Mouse (Mus musculus) intestine, embryonic 15.5 days (tissue): Measurements from ENCODE around the gene Mum1. TPM values are rescaled to one million over a fixed set of nuclear protein-coding genes. Genes with fewer than 3 reads are reported as not detected.
"Not testable (repeated sequence)": the region's sequence is repeated elsewhere in the genome, so short reads cannot be mapped to it uniquely, and the experiment has no call there.

Experiments used
- ATAC-seq: fragments of 200-750 bp; cut with Nextera tagmentation; 2 replicates; pipeline ENCODE4 v1.8.0; 2017; ENCODE audit warnings: moderate TSS enrichment, moderate library complexity
- H3K27ac ChIP-seq: fragments of 300-500 bp; sonication (generic); 2 replicates; pipeline ENCODE4 v1.5.1; 2015; ENCODE audit warnings: mild to moderate bottlenecking, inconsistent platforms
- H3K27me3 ChIP-seq: fragments of 300-500 bp; sonication (generic); replicated peaks from 2 replicates; pipeline ENCODE4 v1.6.1; 2015; ENCODE audit warnings: inconsistent platforms
- H3K36me3 ChIP-seq: fragments of 300-500 bp; sonication (generic); 2 replicates; pipeline ENCODE4 v1.6.1; 2015; ENCODE audit warnings: inconsistent platforms
- H3K4me1 ChIP-seq: fragments of 300-500 bp; sonication (generic); replicated peaks from 2 replicates; pipeline ENCODE4 v1.6.1; 2015; ENCODE audit warnings: inconsistent platforms
- H3K4me2 ChIP-seq: fragments of 300-500 bp; sonication (generic); replicated peaks from 2 replicates; pipeline ENCODE4 v1.6.1; 2015; ENCODE audit warnings: mild to moderate bottlenecking, inconsistent platforms
- H3K4me3 ChIP-seq: fragments of 300-500 bp; sonication (generic); replicated peaks from 2 replicates; pipeline ENCODE4 v1.5.1; 2015; ENCODE audit warnings: inconsistent platforms
- H3K9ac ChIP-seq: fragments of 300-500 bp; sonication (generic); 2 replicates; pipeline ENCODE4 v1.6.1; 2015; ENCODE audit warnings: inconsistent platforms
- H3K9me3 ChIP-seq: fragments of 300-500 bp; sonication (generic); 2 replicates; pipeline ENCODE4 v1.6.1; 2016; ENCODE audit warnings: inconsistent platforms
- WGBS: fragments of 180-500 bp; shearing (Covaris S2); methylation state at CpG from one replicate; pipeline ENCODE4 v1.1.7; 2015; 5-methylcytosine and 5-hydroxymethylcytosine counted together
- polyA plus RNA-seq: library from polyadenylated mRNA; unstranded; fragments of >200 nt; fragmentation: Nextera tagmentation; extraction: Ambion mirVana; gene quantifications from 2 replicates; pipeline ENCODE4 v1.2.1, GENCODE M21; 2015

The Mum1 gene
- polyA plus RNA-seq, 1 experiment from 2014 or later, result 55.2 TPM

DNA sequence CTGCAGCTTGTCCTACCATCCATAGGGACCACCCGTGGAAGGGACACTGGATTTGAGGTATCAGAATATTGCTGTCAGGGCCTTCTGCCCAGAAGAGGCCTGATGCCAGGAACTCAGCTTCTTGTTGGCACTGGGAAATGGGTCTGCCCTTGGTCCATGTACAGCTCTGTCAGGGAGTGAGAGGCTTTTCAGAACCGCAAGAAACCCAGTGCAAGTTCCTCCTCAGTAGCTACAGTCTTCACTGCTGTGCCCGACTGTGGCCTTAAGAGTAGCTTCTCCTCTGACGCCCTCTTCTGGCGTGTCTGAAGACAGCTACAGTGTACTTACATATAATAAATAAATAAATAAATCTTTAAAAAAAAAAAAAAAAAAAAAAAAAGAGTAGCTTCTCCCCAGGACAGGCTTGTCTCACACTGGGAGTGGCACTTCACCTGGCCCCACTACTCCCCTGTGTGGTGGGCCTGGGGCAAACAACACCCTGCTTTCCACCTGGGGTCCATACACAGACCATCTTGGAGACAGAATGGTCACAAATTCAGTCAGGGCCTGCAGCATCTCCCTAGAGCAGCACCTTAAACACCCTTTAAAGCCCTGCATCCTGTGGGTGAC lies 18.7 kb downstream of the Mum1 start:
- WGBS, result 34% methylated on average over 5 of the region's 5 CpGs
- Histone ChIP-seq H3K9me3 (no peaks in the 10 kb centered on the region), H3K27ac (peak overlapping the region; percentile 36), H3K9ac (no peak overlapping the region), H3K4me1 (peaks cover 10% of the 10 kb centered on the region; the same call in 1 of the 2 replicates), H3K4me3 (no peak overlapping the region), H3K36me3 (peaks cover 45% of the 10 kb centered on the region), H3K27me3 (no peaks in the 10 kb centered on the region), H3K4me2 (no peak overlapping the region)
- ATAC-seq, result no peak

DNA sequence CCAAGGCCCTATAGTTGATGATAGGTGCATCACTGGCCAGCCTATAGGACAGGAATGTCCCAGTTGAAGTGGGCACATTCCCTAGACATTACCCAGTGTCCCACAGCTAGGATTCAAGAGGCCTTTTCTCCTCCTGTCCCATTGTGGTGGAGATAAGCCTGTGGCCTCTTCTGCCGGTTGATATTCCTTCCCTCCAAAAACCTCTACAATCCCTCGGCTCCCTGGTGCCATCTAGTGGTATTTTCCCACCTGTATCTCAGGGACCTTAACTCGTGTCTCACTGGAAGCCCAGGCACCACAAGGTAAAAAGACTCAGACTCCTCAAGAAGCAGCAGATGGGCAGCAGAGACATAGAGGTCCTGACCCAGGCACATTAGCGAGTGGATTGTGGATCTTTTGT lies 19.4 kb downstream of the Mum1 start:
- Histone ChIP-seq H3K9me3 (no peaks in the 10 kb centered on the region), H3K9ac (no peak overlapping the region), H3K27ac (peak overlapping the region; percentile 36; the same call in 1 of the 2 replicates), H3K4me1 (peaks cover 17% of the 10 kb centered on the region), H3K4me2 (no peak overlapping the region), H3K27me3 (no peaks in the 10 kb centered on the region), H3K4me3 (no peak overlapping the region), H3K36me3 (peaks cover 38% of the 10 kb centered on the region)
- 4% methylated on average over 4 of the region's 4 CpGs for WGBS
- no peak for ATAC-seq

- Histone ChIP-seq H3K4me1 (peaks cover 20% of the 10 kb centered on the region), H3K4me2 (no peak overlapping the region), H3K27ac (no peak overlapping the region), H3K9me3 (no peaks in the 10 kb centered on the region), H3K36me3 (peaks cover 25% of the 10 kb centered on the region), H3K9ac (no peak overlapping the region), H3K27me3 (no peaks in the 10 kb centered on the region), H3K4me3 (no peak overlapping the region)
- WGBS, result 46% methylated on average over 6 of the region's 6 CpGs
- no peak for ATAC-seq
These were observed 21.6 kb downstream of the Mum1 start for GRCm38 (mm10) chr10:80247849-80248248.

GRCm38 (mm10) chr10:80248437-80248836 lies 22.2 kb downstream of the Mum1 start:
- Histone ChIP-seq H3K4me2 (peak overlapping the region; percentile 80), H3K4me1 (peaks cover 20% of the 10 kb centered on the region), H3K4me3 (peak overlapping the region; percentile 73), H3K36me3 (peaks cover 24% of the 10 kb centered on the region)
- not testable (repeated sequence) for H3K9ac ChIP-seq, H3K27ac ChIP-seq, ATAC-seq, H3K9me3 ChIP-seq, H3K27me3 ChIP-seq
- WGBS, result 26% methylated on average over 3 of the region's 3 CpGs

DNA sequence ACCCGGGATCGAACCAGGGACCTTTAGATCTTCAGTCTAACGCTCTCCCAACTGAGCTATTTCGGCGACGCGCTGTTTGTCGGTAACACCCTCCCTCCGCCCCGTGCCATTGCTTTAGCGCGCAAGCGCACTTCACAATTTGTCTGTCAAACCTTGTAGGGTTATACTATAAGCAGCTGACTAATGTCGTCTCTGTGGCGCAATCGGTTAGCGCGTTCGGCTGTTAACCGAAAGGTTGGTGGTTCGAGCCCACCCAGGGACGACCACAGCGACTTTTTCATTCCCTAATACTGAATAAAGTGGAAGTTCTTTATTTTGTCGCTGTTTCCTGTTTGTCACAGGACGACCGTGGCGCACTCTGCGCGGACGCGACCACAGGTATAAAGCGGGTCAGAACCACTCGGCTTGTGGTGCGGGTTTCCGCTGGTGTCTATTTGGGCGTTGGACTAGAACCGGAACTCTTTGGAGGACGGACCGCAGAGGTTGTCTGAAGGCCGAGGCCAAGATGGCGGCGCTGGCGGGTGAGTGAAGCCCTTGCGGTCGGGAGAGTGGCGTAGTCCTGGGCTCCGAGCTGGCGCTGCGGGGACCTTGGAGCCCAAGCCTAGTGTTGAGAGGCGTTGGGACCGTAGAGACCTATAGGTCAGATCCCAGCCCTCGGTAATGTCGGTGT lies 22.9 kb downstream of the Mum1 start, which contains the start of gene Ndufs7:
Gene Ndufs7, plus strand, starts transcription at position 151 of the 670 bp plus-strand sequence.
- Histone ChIP-seq H3K4me2 (peak within 1 kb of the TSS; percentile 80), H3K4me3 (peak within 1 kb of the TSS; percentile 73), H3K9ac (peak within 1 kb of the TSS; percentile 75), H3K36me3 (peaks cover 21% of the 10 kb centered on the region), H3K27ac (peak within 1 kb of the TSS; percentile 90), H3K4me1 (peaks cover 20% of the 10 kb centered on the region), H3K27me3 (no peaks in the 10 kb centered on the region), H3K9me3 (no peaks in the 10 kb centered on the region)
- under 1% methylated on average over 53 of the region's 53 CpGs for WGBS
- peak; percentile 94 for ATAC-seq

DNA sequence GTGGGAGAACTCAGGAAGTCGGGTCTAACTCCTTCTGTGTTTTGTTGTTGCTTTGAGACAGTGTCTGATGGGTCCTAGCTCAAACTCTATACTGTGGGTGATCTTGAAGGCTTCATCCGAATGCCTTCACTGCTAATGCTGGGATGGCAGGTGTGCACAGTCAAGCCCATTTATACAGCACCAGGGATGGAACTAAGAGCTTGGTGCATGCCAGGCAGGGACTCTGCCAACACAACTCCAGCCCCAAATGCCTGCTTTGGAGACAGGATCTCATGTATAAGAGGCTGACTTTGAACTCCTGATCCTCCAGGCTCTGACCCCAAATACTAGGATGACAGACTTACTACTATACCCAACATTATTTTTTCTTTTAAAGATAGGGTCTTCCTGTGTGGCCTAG lies 23.8 kb downstream of the Mum1 start:
- Histone ChIP-seq H3K9ac (peak overlapping the region; percentile 75), H3K4me3 (peak overlapping the region; percentile 73), H3K36me3 (peaks cover 23% of the 10 kb centered on the region), H3K4me2 (peak overlapping the region; percentile 80), H3K9me3 (no peaks in the 10 kb centered on the region), H3K4me1 (peaks cover 23% of the 10 kb centered on the region), H3K27me3 (no peaks in the 10 kb centered on the region), H3K27ac (peak overlapping the region; percentile 90)
- WGBS, result 40% methylated on average over 2 of the region's 2 CpGs
- no peak for ATAC-seq

- Histone ChIP-seq H3K36me3 (peaks cover 24% of the 10 kb centered on the region), H3K27ac (no peak overlapping the region), H3K4me2 (peak overlapping the region; percentile 80), H3K4me1 (peaks cover 23% of the 10 kb centered on the region), H3K27me3 (no peaks in the 10 kb centered on the region), H3K4me3 (no peak overlapping the region), H3K9me3 (no peaks in the 10 kb centered on the region), H3K9ac (peak overlapping the region; percentile 75)
- no peak for ATAC-seq
- 86% methylated on average over 4 of the region's 4 CpGs for WGBS
These were observed 24.3 kb downstream of the Mum1 start for GRCm38 (mm10) chr10:80250573-80250972.

DNA sequence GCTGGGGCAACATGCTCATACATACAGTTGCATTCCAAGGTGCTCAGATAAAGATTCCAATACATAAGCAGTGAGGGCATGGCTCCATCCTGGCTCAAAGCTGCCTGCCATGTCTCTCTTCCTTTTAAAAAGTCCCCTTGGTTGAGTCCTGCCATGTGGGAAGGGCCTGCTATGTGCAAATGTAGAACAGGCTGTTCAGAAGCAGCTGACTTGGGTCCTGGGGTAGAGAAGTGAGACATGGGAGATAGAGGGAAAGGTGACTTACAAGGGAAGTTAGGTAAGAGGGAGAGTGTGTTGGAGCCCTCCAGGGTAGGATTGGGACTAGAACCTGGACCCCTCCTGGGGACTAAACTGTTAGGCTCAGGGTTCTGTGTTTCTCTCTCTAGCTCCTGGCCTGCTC lies 25.8 kb downstream of the Mum1 start:
- no peak overlapping the region for H3K27ac ChIP-seq
- peaks cover 23% of the 10 kb centered on the region for H3K4me1 ChIP-seq
- no peak overlapping the region for H3K4me2 ChIP-seq
- no peaks in the 10 kb centered on the region for H3K27me3 ChIP-seq
- ATAC-seq, result no peak
- no peaks in the 10 kb centered on the region for H3K9me3 ChIP-seq
- H3K36me3 ChIP-seq, result peaks cover 36% of the 10 kb centered on the region
- no peak overlapping the region for H3K4me3 ChIP-seq
- no peak overlapping the region for H3K9ac ChIP-seq

GRCm38 (mm10) chr10:80252493-80253274 lies 26.4 kb downstream of the Mum1 start:
- Histone ChIP-seq H3K36me3 (peaks cover 40% of the 10 kb centered on the region), H3K9me3 (no peaks in the 10 kb centered on the region), H3K27ac (no peak overlapping the region), H3K9ac (no peak overlapping the region), H3K4me3 (no peak overlapping the region), H3K4me2 (no peak overlapping the region), H3K27me3 (no peaks in the 10 kb centered on the region), H3K4me1 (peaks cover 23% of the 10 kb centered on the region)
- ATAC-seq, result no peak
- 87% methylated on average over 11 of the region's 11 CpGs for WGBS

- H3K27ac ChIP-seq, result no peak overlapping the region
- H3K4me1 ChIP-seq, result peaks cover 19% of the 10 kb centered on the region
- no peak for ATAC-seq
- no peak overlapping the region for H3K4me3 ChIP-seq
- H3K36me3 ChIP-seq, result peaks cover 48% of the 10 kb centered on the region
- H3K4me2 ChIP-seq, result no peak overlapping the region
- no peaks in the 10 kb centered on the region for H3K27me3 ChIP-seq
- H3K9ac ChIP-seq, result no peak overlapping the region
- no peaks in the 10 kb centered on the region for H3K9me3 ChIP-seq
- 79% methylated on average over 6 of the region's 6 CpGs for WGBS
These were observed 27.3 kb downstream of the Mum1 start for GRCm38 (mm10) chr10:80253551-80253950.

GRCm38 (mm10) chr10:80254331-80255297 lies 28.4 kb downstream of the Mum1 start:
- 92% methylated on average over 26 of the region's 26 CpGs for WGBS
- ATAC-seq, result no peak
- H3K27ac ChIP-seq, result no peak overlapping the region
- H3K27me3 ChIP-seq, result no peaks in the 10 kb centered on the region
- no peak overlapping the region for H3K4me2 ChIP-seq
- H3K4me3 ChIP-seq, result no peak overlapping the region
- no peaks in the 10 kb centered on the region for H3K9me3 ChIP-seq
- peaks cover 25% of the 10 kb centered on the region for H3K4me1 ChIP-seq
- no peak overlapping the region for H3K9ac ChIP-seq
- peaks cover 52% of the 10 kb centered on the region for H3K36me3 ChIP-seq
